Mouse (Mus musculus) 3134 (cell line): ENCODE data around the gene Calm3.

Source experiments
- DNase-seq: peaks from one replicate; pipeline ENCODE4 v3.0.0-alpha.2; 2011; ENCODE audit warnings: low spot score; ENCODE audit not compliant: insufficient read length; ENCODE audit errors: extremely low read depth

Calm3 gene

DNA sequence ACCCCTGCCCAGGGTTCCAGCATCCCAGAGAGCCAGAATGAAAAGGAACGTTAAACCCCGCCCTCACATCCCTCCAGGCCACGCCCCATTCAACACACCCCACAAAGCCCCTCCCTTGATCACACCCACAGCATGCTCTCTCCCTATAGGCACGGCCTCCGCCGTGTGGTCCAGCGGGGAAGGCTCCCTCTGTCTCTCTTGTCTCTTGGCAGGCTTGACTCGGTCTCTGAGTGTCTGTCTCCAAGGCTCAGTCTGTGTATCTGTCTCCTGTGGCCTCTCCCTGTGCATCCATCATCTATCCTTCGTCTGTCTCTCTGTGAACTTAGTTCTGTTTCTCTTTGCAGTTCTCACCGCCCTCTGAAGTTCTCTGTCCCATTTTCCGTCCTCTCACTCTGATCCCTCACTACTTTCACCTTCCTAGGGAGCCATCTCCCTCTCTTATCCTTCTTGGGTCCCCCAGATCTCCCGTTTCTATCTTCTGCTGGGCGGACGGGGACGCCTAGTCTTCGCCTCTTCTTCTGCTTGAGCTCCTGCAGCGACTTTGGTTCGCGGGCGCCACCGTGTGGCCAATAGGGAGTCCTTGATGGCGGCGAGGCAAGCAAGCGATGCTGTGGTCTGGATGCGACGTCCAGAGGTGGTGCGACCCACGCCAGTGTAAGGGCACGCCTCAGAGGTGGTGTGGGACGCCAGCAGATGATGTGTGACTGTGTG lies 32.1 kb downstream of the Calm3 start, which contains the start of gene Gng8:
Gene Gng8, plus strand, starts transcription at position 146 of the 711 bp plus-strand sequence.
- DNase-seq, result peak; percentile 71

DNA sequence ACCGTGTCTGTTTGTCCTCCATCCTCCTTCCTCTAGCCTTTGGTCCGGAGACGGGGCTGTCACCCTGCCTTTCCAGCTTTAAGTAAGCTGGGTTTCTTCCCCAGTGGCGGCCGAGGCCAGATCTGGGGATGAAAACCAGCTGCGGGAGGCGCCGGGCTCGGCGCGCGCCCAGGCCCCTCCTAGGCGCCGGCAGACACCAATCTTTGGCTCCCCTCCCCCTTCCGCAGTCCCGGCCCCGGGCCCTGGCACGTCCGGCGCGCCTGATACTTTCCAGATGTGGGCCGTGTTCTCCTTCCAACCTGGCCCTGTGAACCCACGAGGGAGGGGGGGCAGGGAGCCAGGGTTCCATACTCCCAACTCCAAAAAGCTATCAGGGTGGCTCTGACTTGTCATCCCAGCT lies 33.0 kb downstream of the Calm3 start:
- DNase-seq, result peak; percentile 73

DNA sequence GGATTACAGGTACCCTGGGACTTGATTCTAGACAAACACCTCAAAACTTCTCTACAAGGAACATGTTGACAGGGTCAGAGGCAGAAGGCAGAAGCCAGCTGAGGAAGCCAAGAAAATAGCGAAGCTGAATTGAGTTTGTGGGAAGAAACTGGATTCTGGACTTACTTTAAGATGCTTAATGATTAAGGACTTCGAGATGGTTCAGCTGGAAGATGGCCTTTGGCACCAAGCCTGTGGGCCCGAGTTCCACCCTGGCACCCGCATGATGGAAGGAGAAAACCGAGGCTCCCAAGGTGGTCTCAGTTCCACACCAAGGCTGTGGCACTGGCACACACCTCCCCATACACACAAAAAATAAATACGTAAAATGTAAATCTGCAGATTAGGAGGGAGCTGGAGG lies 33.4 kb downstream of the Calm3 start:
- DNase-seq, result no peak

DNA sequence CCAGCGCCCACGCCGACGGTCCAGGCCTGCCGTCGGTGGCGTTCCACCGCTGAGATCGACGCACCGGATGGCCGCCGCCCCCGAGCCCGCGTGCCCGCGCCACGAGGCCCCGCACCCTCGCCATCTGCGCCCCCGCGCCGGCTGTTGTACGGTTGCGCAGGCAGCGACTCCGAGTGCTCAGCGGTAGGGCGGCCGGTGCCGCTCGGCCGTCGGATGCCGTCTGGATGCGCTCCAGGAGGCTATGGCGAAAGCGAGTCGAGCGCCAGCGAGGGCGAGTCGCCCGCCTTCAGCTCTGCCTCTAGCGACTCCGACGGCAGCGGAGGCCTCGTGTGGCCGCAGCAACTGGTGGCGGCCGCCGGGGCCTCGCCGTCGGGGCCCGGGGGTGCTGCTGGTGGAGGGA lies 38.0 kb downstream of the Calm3 start:
- no peak for DNase-seq

DNA sequence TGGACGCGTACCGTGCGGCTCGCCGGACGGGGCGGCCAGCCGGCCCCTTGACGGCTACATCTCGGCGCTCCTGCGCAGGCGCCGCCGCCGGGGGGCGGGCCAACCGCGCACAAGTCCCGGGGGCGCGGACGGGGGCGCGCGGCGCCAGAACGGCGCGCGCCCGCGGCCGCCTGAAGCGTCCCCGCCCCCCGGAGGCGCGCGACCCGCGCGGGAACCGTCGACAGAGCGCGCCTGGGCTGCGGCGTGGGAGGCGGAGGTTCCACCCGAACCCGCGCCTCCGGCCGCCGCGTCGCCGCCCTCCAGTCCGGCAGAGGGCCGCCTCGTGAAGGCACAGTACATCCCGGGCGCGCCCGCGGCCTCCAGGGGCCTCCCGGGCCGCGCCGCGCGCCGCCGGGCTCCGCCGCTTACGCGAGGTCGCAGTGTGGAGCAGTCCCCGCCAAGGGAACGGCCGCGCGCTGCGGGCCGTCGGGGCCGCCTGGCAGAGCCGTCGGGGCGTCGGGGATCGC lies 38.6 kb downstream of the Calm3 start:
- no peak for DNase-seq

DNA sequence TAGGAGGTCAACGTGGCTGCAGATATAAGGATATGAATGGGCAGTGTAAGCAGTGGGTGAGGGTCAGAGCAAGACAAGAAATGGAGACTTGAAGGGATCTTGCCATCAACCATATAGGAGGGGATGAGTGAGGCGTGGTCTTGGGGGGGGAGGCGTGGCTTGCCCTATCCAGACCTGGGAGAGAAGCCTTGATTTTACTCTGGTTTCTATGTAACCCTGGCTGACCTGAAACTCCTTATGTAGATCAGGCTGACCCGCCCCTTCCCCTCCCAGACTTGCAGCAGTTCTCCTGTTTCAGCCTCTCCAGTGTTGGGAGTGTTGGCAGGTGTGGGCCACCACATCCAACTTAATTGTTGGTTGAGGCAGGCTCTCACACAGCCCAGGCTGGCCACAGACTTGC lies 39.6 kb downstream of the Calm3 start:
- no peak for DNase-seq

DNA sequence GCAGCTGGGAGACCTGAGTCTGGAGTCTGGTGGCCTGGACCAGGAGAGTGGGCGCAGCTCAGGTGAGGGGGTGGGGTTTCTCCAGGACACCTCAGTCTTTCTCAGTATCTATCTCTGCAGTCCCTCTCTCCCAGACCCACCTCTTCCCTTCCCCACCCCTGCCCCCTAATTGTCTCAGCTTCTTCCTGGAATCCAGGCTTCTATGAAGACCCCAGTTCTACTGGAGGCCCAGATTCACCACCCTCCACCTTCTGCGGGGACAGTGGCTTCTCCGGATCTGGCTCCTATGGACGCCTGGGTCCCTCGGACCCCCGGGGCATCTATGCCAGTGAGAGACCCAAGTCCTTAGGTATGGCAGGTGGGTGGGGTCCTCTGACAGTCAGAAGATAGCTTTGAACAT lies 40.8 kb downstream of the Calm3 start:
- no peak for DNase-seq

DNA sequence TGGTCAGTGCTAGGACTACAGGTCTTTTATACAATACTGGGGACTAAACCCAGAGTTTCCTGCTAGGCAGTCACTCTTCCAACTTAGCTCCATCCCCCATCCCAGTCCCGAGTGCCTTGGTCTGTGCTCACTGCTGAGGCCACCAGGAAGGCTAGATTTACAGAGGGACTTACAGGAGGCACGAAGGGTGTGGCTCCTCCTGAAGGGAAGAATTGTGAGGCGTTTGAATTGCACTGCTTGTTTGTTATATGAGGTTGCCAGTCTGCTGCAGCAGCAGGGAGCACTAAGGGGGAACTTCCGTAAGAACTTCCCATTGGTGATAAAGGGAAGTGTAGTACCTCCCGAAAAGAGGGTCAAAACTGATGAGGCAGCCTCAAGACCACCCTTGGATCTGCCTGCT lies 43.3 kb downstream of the Calm3 start:
- no peak for DNase-seq

DNA sequence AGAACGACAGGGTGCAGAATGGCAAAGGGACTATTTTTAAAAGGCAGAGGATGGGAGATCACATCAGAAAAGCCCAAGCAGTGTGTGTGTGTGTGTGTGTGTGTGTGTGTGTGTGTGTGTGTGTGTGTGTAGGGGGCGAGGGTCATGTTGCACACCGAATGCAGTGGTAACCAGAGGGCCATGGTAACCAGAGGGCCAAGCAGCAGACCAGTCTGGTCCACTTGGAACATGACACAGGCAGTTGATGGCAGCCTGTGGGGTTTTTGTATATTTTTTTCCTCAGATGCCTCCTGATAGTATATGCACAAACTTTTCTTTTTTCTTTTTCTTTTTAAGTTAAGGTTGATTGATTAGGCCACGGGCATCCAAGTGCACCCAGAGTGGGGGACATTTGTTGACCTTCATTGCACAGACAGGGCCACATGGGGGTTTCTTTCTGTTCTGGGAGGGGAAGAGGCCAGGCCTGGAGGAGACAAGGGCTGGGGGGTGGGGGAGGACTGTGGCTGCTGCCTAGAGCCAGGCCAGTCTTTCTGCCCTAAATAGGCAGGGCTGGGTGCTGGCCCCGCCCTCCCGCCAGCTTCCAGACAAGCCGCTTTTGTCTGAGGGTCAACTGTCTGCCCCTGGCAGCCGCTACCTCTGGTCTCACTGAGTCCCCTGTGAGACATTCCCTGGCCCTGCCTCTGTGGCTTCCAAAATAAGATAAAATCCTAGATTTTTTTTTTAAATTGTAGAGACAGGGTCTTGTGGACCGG lies 43.9 kb downstream of the Calm3 start:
- peak; percentile 37 for DNase-seq

DNA sequence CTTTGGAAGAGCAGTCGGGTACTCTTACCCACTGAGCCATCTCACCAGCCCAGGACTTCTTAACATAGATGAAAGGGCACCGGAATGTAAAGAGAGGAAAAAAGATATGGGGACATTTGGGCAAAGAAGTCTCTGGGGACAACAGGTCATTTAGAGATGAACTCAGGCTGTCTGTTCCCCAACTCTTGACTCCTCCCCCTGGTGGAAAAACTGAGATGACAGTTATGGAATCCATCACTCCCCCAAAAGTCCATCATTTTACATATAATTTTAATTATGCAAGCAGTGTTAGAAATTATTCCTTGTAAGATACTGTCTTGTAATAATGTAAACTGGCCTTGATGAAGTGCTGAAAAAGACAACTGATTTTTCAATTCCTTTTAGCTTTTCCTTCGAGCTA lies 46.2 kb downstream of the Calm3 start:
- no peak for DNase-seq

DNA sequence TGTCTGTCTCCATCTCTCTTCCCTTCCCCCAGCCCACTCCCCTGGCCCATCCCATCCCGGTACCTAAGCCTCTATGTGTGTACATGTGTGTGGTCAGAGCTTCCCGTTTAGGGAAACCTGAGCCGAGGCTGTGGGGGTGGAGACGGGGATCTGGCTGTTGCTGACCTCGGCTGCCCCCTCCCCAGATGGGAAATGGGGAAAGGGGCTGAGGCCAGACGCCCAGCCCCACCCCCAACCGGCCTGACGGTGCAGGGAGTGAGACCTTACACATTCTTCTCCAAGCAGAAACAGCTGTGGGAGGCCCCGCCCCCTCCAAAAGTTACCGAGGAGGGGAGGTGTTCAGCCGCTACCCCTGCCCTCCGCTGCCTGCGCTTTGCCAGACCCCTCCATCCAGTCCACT lies 47.3 kb downstream of the Calm3 start:
- no peak for DNase-seq

DNA sequence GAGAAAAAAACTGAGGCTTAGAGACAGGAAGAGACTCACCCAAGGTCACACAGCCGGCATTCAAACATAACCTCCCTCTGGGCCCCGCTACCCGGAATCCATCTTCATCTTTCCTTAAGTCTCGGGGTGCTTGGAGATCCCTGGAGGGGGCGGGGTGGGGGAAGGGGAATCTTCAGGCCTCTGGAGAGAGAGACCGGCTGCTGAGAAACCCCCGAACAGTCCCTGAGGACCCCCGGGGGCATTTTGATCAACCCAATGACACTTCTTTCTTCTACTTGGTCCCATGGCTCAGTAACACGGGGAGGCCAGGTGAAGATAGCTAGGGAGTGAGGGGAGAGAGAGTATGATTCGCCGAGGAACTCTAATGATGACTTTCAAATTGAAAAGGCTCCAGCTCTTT lies 47.9 kb downstream of the Calm3 start:
- DNase-seq, result no peak

DNA sequence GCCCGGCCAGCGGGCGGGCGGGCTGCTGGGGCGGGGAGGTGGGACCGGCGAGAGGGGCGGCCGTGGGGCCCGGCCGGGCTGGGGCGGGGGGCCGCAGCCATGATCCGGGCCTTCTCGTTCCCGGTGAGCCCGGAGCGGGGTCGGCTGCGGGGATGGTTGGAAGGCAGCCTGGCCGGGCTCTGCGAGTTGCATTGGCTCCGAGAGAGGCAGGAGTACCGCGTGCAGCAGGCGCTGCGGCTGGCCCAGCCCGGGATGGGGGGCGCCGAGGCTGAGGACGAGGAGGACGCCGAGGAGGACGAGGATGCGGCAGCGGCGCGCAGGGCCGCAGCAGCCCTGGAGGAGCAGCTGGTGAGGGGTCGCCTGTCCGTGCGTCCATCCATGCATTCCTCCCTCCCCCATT lies 48.6 kb downstream of the Calm3 start:
- DNase-seq, result no peak

DNA sequence AGATGAGACGGTGACA lies 48.8 kb downstream of the Calm3 start, which contains the start of gene Dact3:
Gene Dact3, plus strand, starts transcription at position 8 of the 16 bp plus-strand sequence.
- DNase-seq, result no peak

DNA sequence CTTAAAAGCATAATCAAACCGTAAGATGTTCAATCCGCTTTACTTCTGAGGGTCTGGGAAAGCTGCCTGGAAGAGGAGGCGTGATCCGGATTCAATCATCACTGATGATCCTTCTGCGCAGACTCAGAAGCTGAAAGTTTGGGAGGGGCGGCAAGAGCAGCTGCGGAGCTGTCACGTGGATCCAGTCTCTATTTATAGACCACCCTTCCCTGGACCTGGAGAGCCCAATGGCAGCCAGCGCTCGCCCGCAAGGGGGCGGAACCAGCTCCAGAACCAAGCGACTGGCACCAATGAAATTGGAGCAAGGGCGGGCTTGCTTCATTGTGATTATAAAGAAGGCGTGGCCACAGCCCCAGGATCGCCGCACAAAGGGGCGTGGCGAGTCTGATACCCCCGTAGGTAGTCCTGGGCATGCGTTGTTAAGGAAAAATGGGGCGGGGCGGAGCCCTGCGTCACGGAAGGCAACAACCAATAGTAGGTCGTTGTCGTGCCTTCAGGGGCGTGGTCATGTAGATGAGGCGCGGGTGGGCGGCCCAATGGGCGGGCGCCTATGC lies 49.1 kb downstream of the Calm3 start:
- peak; percentile 99 for DNase-seq

DNA sequence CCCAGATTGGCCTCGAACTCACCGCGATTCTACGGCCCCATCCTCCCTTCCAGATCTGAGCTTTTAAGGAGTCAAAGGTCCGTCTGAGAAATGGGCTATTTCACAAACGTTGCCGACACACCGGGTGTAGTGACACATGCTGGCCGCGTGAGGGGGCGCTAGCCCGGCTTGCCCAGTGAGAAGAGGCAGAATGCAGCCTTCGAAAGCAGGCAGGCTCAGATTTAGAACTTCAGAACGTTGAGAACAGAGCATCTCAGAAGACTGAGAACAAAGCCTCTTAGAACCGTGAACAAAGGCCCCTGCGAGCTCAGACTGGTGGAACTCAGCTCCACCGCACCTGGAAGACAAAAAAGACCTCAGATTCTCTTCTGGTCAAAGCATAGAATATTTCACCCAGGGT lies 49.7 kb downstream of the Calm3 start:
- peak; percentile 66 for DNase-seq

DNA sequence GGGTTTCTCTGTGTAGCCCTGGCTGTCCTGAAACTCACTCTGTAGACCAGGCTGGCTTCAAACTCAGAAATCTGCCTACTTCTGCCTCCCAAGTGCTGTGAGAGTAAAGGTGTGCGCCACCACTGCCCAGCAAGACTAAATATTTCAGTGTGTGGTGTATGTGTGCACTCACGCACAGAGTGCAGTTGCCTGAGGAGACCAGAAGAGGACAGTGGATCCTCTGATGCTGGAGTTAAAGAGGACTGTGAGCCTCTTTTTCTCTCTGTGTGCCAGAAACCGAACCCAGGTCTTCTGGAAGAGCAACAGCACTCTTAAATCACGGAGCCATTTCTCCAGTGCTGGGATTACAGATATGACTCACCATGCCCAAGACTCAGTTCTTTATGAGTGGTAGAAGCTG lies 50.5 kb downstream of the Calm3 start:
- no peak for DNase-seq

DNA sequence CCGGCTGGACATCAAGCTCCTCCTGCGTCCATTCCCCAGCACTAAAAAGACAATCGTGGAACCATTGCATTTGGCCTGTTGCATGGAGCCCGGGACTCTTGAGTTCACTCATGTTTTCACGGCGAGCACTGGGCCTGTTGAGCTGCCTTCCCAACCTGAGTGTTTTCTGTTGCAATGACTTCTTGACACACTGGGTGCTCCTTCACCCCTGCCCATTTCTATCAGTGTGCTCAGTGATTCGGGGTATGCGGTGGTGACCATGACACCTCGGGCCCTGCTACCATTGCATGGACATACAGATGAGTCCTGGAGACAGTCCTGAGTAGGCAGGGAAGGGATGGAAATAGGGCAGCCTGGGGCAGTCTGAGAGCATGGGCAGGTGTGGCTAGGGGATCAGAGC lies 51.4 kb downstream of the Calm3 start:
- no peak for DNase-seq

DNA sequence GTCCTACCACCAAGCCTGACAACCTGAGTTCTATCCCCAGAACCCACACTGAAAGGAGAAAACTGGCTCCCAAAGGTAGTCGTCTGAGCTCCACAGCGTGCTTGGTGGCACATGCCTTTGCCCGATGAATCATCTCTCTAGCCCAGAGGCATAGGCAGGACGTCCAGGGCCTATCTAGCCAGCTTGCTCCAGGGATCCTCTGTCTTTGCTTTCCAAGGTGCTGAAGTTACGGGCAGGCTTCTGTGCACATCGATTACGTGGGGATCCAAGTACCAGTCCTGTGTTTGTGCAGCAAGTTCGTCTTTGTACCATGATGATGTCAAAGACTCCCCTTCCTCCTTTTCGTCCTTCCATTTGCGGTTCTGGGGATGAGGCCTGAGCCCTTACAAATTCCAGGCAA lies 52.3 kb downstream of the Calm3 start:
- no peak for DNase-seq

DNA sequence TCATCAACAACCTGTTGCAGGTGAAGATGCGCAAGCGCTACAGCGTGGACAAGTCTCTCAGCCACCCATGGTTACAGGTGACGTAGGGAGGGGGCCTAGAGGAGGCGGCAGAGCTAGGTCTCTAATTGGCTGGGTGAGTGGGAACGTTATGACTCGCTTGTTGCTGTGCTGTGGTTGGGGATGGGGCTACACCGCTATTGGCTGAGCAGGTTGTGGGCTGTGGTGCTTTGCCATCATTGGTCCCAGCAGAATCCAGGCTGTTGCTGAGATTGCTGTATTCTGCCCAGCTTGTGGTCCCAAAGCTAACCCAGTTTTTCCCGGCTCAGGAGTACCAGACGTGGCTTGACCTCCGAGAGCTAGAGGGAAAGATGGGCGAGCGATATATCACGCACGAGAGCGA lies 54.4 kb downstream of the Calm3 start:
- DNase-seq, result no peak

DNA sequence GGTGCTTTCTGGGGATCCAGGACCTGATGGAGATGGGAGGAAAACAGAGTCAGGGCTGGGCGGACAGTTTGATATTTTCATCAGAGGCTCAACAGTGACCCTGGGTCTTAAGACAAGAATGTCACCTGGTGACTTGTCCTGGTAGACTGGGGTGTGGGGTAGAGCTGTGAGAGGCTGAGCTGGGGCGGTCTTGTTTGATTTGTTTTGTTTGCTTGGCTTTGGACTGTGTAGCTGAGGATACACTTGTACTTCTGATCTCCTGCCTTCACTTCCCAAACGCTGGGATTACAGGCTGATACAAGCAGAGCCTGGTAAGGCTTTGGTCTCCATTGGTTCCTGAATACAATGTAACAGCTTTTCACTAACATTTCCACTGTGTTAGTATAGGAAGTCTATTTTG lies 56.4 kb downstream of the Calm3 start:
- DNase-seq, result no peak
